ENCODE assay signal across 14 mouse cellular contexts in genomic region chr7:125716724-125717123, GRCm38 (mm10). TPM values are rescaled to one million over a fixed set of nuclear protein-coding genes. Genes with fewer than 3 reads are reported as not detected.
DNase-seq lines count a peak whose midpoint lies in the region; ATAC-seq and TF ChIP-seq lines count a peak whose summit lies in the region.
"Had no signal": no experiment of that assay in that cellular context is flagged by ENCODE, and none has a peak within 500 bp of the region (broad histone marks: within the 10 kb centered on the region; RNA-seq: fewer than 3 reads in every experiment).

No protein-coding gene starts in this region.

- peaks cover 33 to 75% of the 10 kb centered on the region in 2 experiments for H3K4me1 ChIP-seq in heart, embryonic 14.5 days (ENCODE audit: control insufficient read depth in 2 of 2, insufficient read depth in 2 of 2, low read length in 2 of 2)
- H3K4me1 ChIP-seq in lung, adult 2 months (ENCODE audit: control insufficient read depth, insufficient read depth, low read length): peaks cover 20% of the 10 kb centered on the region
- 0 out of 2 replicates have a peak, but pooled peaks cover 2% of the 10 kb centered on the region for H3K4me1 ChIP-seq in hindbrain, embryonic 12.5 days
- no peaks in the 10 kb centered on the region for H3K4me1 ChIP-seq in midbrain, postnatal 0 days (ENCODE audit: insufficient read depth, low read length)

- H3K9me3 ChIP-seq in heart, embryonic 14.5 days (ENCODE audit: control insufficient read depth, low read length): no peaks in the 10 kb centered on the region
- no peaks in the 10 kb centered on the region for H3K9me3 ChIP-seq in hindbrain, embryonic 12.5 days (replicated peaks)
- no peaks in the 10 kb centered on the region for H3K9me3 ChIP-seq in midbrain, postnatal 0 days (ENCODE audit: low read length)
- H3K9me3 ChIP-seq: hindbrain, embryonic 10.5 days had no signal

- H3K9ac ChIP-seq in heart, embryonic 14.5 days (ENCODE audit: low read length): peak overlapping the region; percentile 25; the same call in 1 of the 2 replicates
- H3K9ac ChIP-seq in hindbrain, embryonic 12.5 days: no peak overlapping the region
- H3K9ac ChIP-seq in midbrain, postnatal 0 days (replicated peaks; ENCODE audit: low read length, poor library complexity, severe bottlenecking): no peak overlapping the region

- no peaks in the 10 kb centered on the region for H3K27me3 ChIP-seq in heart, embryonic 14.5 days (ENCODE audit: control insufficient read depth, insufficient read depth, low read length)
- H3K27me3 ChIP-seq in hindbrain, embryonic 12.5 days: no peaks in the 10 kb centered on the region
- H3K27me3 ChIP-seq in midbrain, postnatal 0 days (ENCODE audit: insufficient read depth, low read length): no peaks in the 10 kb centered on the region

- ATAC-seq in heart, embryonic 14.5 days (ENCODE audit: insufficient number of reproducible peaks, insufficient read depth, low FRiP score, low read depth): peak; percentile 69
- ATAC-seq in hindbrain, embryonic 12.5 days (ENCODE audit: low FRiP score): no peak
- ATAC-seq in midbrain, postnatal 0 days (ENCODE audit: low FRiP score): no peak
- ATAC-seq: forebrain, embryonic 14.5 days had no signal

- WGBS in heart, embryonic 14.5 days: 18% methylated on average over 2 of the region's 2 CpGs
- WGBS in lung, adult 2 months: 34% methylated on average over 2 of the region's 2 CpGs
- WGBS in hindbrain, embryonic 12.5 days: 65% methylated on average over 2 of the region's 2 CpGs
- 67% methylated on average over 2 of the region's 2 CpGs for WGBS in midbrain, postnatal 0 days

- DNase-seq in 3T3-L1 (ENCODE audit: low read depth, low spot score) (peak; percentile 72), ES-CJ7 (ENCODE audit: low read depth, low spot score) (peak; percentile 53)
- DNase-seq in lung, adult 2 months: peak; percentile 39
- no peak for DNase-seq in adrenal gland, postnatal 14 days
- no peak for DNase-seq in midbrain, postnatal 0 days (ENCODE audit: low spot score)
- DNase-seq: cerebellum, postnatal 14 days; liver; midbrain, embryonic 14.5 days; spleen, adult 18-20 months; thymus, postnatal 25 days had no signal

- H3K4me3 ChIP-seq in heart, embryonic 14.5 days (ENCODE audit: control insufficient read depth in 1 of 2, insufficient read depth in 1 of 2, low read depth in 1 of 2, low read length in 2 of 2): no peak overlapping the region
- H3K4me3 ChIP-seq in lung, adult 2 months (replicated peaks; ENCODE audit: extremely low read depth, low read depth, low read length): no peak overlapping the region
- no peak overlapping the region for H3K4me3 ChIP-seq in hindbrain, embryonic 12.5 days
- no peak overlapping the region for H3K4me3 ChIP-seq in midbrain, postnatal 0 days (ENCODE audit: low read depth, low read length)
- H3K4me3 ChIP-seq: hindbrain, embryonic 10.5 days had no signal

- 0 out of 2 replicates have a peak, but pooled peaks cover 3% of the 10 kb centered on the region for H3K36me3 ChIP-seq in heart, embryonic 14.5 days (ENCODE audit: control insufficient read depth, insufficient read depth, low read length)
- 0 out of 2 replicates have a peak, but pooled peaks cover 4% of the 10 kb centered on the region for H3K36me3 ChIP-seq in hindbrain, embryonic 12.5 days
- H3K36me3 ChIP-seq in midbrain, postnatal 0 days (ENCODE audit: insufficient read depth, low read length): no peaks in the 10 kb centered on the region

- peak overlapping the region; percentile 46 to 84 for H3K27ac ChIP-seq in heart, embryonic 14.5 days (replicated peaks in 1 of 2; ENCODE audit: control insufficient read depth in 1 of 2, insufficient read depth in 1 of 2, low read depth in 2 of 2, low read length in 2 of 2)
- no peak overlapping the region for H3K27ac ChIP-seq in hindbrain, embryonic 12.5 days
- H3K27ac ChIP-seq in midbrain, postnatal 0 days (ENCODE audit: low read depth, low read length): no peak overlapping the region
- H3K27ac ChIP-seq: hindbrain, embryonic 10.5 days had no signal

- TF ChIP-seq POLR2A in lung, adult 2 months (IDR thresholded peaks at IDR 0.05; ENCODE audit: borderline replicate concordance, extremely low read depth, low read depth, low read length): no peak

- TF ChIP-seq CTCF in lung, adult 2 months (IDR thresholded peaks at IDR 0.05; ENCODE audit: insufficient read depth, low read length): no peak
- no peak for TF ChIP-seq CTCF in midbrain, postnatal 0 days (IDR thresholded peaks at IDR 0.05)

- H3K4me2 ChIP-seq in heart, embryonic 14.5 days (ENCODE audit: low read length): 0 out of 2 replicates have a peak overlapping the region, but pooled peaks have one; percentile 6
- H3K4me2 ChIP-seq in hindbrain, embryonic 12.5 days (replicated peaks): no peak overlapping the region
- H3K4me2 ChIP-seq in midbrain, postnatal 0 days (ENCODE audit: low read depth, low read length, poor library complexity, severe bottlenecking): no peak overlapping the region

RNA-seq across cellular contexts. Expression of gene D430042O09Rik, which starts 9.0 kb away (rescaled TPM):
- polyA plus RNA-seq in heart, embryonic 14.5 days (2014; fragmentation: Nextera tagmentation; extraction: Ambion mirVana): 7.9 and 8.6 TPM in 2 replicates
- polyA plus RNA-seq in lung, adult 2 months (2012; rRNA removed): 15.9 and 18.4 TPM in 2 replicates
- polyA plus RNA-seq in hindbrain, embryonic 12.5 days (2016; fragmentation: Nextera tagmentation; extraction: Ambion mirVana): 11.3 and 15.0 TPM in 2 replicates
- 16.6 and 16.7 TPM in 2 replicates for total RNA-seq in adrenal gland, postnatal 14 days (2021)
- 16.9 and 21.7 TPM in 2 replicates for total RNA-seq in midbrain, postnatal 0 days (2014; rRNA removed)
- polyA plus RNA-seq in midbrain, postnatal 0 days (2015; fragmentation: Nextera tagmentation; extraction: Ambion mirVana): 3.5 and 4.3 TPM in 2 replicates

RNA-seq across cellular contexts. Expression of gene Gtf3c1, which starts 9.1 kb away (rescaled TPM):
- polyA plus RNA-seq in heart, embryonic 14.5 days (2014; fragmentation: Nextera tagmentation; extraction: Ambion mirVana): 29.1 and 30.4 TPM in 2 replicates
- 61.9 and 68.4 TPM in 2 replicates for polyA plus RNA-seq in lung, adult 2 months (2012; rRNA removed)
- polyA plus RNA-seq in hindbrain, embryonic 12.5 days (2016; fragmentation: Nextera tagmentation; extraction: Ambion mirVana): 51.0 and 52.0 TPM in 2 replicates
- 61.0 and 66.2 TPM in 2 replicates for total RNA-seq in adrenal gland, postnatal 14 days (2021)
- total RNA-seq in midbrain, postnatal 0 days (2014; rRNA removed): 72.0 and 80.4 TPM in 2 replicates
- 18.1 and 20.9 TPM in 2 replicates for polyA plus RNA-seq in midbrain, postnatal 0 days (2015; fragmentation: Nextera tagmentation; extraction: Ambion mirVana)

Comparison
In these comparisons a context has a peak if more than half of its experiments do, and no peak if none do; other contexts are left out.
1. DNase-seq: peak in 3T3-L1 (single experiment), ES-CJ7 (single experiment) and lung, adult 2 months (single experiment); none in adrenal gland, postnatal 14 days (single experiment) and midbrain, postnatal 0 days (single experiment).
2. H3K27ac ChIP-seq: peak in heart, embryonic 14.5 days (2 of 2); none in hindbrain, embryonic 12.5 days (single experiment) and midbrain, postnatal 0 days (single experiment).